Mouse (Mus musculus) MEL (cell line): ENCODE measurements around the gene Gm42417.

Experiments used
- CTCF ChIP-seq, 3 experiments: IDR thresholded peaks in 2 of 3; conservative IDR thresholded peaks in 1 of 3; 2 replicates each; pipeline ENCODE4 v1.5.1; 2011 to 2012; ENCODE audit warnings: low read length in 3 of 3, low read depth in 2 of 3, mild to moderate bottlenecking in 2 of 3, improper control_type of control experiment in 1 of 3, inconsistent platforms in 1 of 3, mixed read lengths in 1 of 3, moderate library complexity in 1 of 3; ENCODE audit not compliant: control insufficient read depth in 1 of 3, insufficient read depth in 1 of 3, poor library complexity in 1 of 3, severe bottlenecking in 1 of 3
- NELFE ChIP-seq: IDR thresholded peaks from 2 replicates; pipeline ENCODE4 v1.6.1; 2011; ENCODE audit warnings: low read depth, low read length, improper control_type of control experiment
- RCOR1 ChIP-seq: IDR thresholded peaks from 2 replicates; pipeline ENCODE4 v1.6.1; 2012; ENCODE audit warnings: low read depth, mild to moderate bottlenecking, inconsistent platforms, low read length, improper control_type of control experiment

DNA sequence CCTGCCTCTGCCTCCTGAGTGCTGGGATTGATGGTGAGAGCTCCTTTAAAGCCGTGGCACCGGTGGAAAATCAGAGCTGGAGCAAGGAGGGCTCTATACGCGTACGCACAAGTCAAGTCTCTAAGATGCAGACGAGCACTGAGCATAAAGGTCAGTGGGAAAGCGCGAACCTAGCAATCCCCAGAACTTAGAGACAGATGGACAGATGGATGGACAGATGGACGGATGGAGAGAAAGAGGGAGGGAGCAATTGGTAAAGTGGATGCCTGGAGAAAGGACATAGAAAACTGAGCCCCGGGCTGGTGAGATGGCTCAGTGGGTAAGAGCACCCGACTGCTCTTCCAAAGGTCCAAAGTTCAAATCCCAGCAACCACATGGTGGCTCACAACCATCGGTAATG, 1.6 kb upstream of the Gm42417 start:
- TF ChIP-seq NELFE (no peak), RCOR1 (no peak), CTCF (IDR thresholded peaks at IDR 0.05 in 2 of 3, conservative IDR thresholded peaks at IDR 0.05 in 1 of 3; ENCODE audit: control insufficient read depth in 1 of 3, insufficient read depth in 1 of 3, low read depth in 2 of 3, low read length in 3 of 3, poor library complexity in 1 of 3, severe bottlenecking in 1 of 3) (no peak)
